Mouse (Mus musculus): ENCODE data around the gene Gm20425.

Gm20425 gene

GRCm38 (mm10) chr9:103225464-103225863 is 4.6 kb downstream of the Gm20425 start:
- DNase-seq (ENCODE audit: low read depth in 2 of 2, low spot score in 2 of 2): peak in 1 of 2 experiments; percentile 23

- DNase-seq (ENCODE audit: low read depth in 2 of 2, low spot score in 2 of 2): no peak
These were observed 5.4 kb downstream of the Gm20425 start for GRCm38 (mm10) chr9:103224721-103225120.

- DNase-seq (ENCODE audit: low read depth in 2 of 2, low spot score in 2 of 2): no peak
These were observed 15.8 kb downstream of the Gm20425 start for GRCm38 (mm10) chr9:103214281-103214680.

DNA sequence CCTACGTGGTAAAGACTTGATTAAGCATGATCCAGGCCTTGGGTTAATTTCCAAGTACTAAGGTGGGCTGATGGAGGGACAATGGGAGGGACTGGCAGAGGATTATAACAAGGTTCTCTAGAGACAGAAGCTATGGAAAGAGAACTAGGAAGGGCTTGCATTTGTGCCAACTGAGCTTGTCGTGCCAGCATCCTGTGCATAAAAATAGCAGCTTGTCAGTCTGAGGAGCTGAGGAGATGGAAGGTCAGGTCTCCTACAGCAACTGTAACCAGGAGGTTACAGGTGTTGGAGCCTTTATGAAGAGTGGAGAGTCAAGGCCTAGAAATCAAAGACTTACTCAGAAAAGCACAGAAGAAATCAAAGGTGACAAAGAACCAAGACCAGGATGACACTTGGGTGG is 16.5 kb downstream of the Gm20425 start:
- no peak for DNase-seq (ENCODE audit: low read depth in 2 of 2, low spot score in 2 of 2)

GRCm38 (mm10) chr9:103212654-103213420 is 17.3 kb downstream of the Gm20425 start:
- no peak for DNase-seq (ENCODE audit: low read depth in 2 of 2, low spot score in 2 of 2)

- no peak for DNase-seq (ENCODE audit: low read depth in 2 of 2, low spot score in 2 of 2)
These were observed 21.2 kb downstream of the Gm20425 start for GRCm38 (mm10) chr9:103208802-103209423.

- peak; percentile 69 to 72 for DNase-seq (ENCODE audit: low read depth in 2 of 2, low spot score in 2 of 2)
These were observed 22.3 kb downstream of the Gm20425 start for GRCm38 (mm10) chr9:103207846-103208245.

- DNase-seq (ENCODE audit: low read depth in 2 of 2, low spot score in 2 of 2): no peak
These were observed 24.3 kb downstream of the Gm20425 start for GRCm38 (mm10) chr9:103205786-103206185.

DNA sequence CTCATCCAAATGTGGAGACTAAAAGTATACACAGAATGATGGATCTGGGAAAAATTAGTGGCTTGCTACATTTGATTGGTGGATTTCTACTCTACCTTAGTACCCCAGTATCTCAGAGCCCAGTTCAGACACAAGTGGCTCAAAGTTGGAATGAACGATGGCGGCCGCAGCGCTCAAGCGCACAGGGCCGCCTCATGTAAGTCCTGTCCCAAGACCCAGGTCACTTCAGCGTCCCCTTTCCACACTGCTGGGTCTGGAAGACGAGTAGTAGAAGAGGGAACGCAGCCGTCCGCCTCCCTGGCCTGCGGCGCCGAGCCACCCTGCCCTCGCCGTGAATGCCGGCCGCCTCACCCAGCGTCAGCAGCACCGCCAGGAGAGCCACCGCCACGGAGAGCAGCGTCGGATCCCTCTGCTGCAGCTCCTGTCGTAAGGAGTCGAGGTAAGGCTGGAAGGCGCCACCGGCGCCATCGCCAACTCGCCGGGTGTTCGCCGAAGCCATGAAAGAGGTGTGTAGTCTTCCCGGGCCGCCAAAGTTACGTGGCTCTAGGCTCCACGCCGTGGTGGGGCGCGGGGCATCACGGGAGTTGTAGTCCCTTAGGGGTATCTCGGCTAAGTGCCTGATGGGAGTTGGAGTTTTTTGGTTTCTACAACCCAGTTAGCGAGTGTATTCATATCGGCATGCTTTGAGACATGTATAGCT is 28.4 kb downstream of the Gm20425 start, which contains the start of gene Srprb:
Gene Srprb (minus strand): TSS at position 577 of the 700 bp plus-strand sequence.
- DNase-seq (ENCODE audit: low read depth in 2 of 2, low spot score in 2 of 2): peak; percentile 87 to 93

DNA sequence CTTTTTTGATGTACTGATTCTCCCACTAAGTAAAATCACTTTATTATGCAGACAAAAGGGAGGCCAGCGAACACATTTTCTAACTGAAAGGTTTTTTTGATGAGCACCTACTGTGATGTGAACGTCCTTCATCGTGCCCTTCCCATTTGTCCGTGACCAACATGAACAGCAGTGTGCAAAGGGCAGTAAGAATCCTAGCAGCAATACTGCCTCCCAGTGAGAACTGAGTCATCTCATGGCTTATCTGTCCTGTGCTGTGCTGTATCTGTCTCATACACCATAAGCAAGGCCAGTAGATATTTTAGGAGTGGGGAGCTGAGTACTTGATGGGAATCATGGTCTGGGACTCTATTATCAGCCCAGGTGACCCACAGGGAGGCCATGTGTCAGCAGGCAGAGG is 41.7 kb downstream of the Gm20425 start:
- no peak for DNase-seq (ENCODE audit: low read depth in 2 of 2, low spot score in 2 of 2)

DNA sequence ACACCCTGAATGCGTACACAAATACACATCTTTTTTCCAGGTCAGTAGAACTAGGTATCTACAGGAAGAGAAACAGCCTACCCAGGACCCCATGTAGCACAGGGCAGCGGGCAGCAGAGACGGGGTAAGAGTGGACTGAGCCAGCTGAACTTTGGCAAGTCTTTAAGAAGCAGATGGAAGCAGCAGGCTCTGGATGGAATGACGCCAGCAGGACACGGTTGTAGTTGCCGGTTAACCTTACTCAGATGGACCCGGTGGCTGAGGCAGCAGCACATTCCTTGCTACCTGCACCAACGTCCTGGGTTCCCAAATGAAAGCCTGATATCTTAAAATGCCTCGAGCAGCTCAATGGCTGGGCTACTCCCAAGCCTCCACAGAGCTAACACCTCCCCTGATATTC is 43.4 kb downstream of the Gm20425 start:
- DNase-seq (ENCODE audit: low read depth in 2 of 2, low spot score in 2 of 2): no peak

- no peak for DNase-seq (ENCODE audit: low read depth in 2 of 2, low spot score in 2 of 2)
These were observed 44.2 kb downstream of the Gm20425 start for GRCm38 (mm10) chr9:103185946-103186345.

DNA sequence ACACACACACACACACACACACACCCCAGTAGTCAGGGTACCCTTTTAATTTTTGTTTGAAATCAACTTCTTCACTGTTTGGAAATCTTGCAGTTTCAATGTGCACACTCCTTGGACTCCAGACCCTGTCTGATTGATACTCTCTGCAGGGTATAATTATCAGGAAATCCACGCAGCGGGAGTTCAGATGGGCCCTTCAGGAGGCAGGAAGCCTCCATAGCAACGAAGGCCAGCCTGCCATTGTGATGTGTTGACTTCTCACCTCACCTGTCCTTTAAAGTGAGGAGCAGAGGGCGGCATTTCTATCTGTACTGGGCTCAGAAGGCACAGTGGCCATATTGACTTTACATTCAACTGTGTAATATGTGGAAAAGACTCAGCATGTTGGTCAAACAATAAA is 45.3 kb downstream of the Gm20425 start:
- DNase-seq (ENCODE audit: low read depth in 2 of 2, low spot score in 2 of 2): no peak

- no peak for DNase-seq (ENCODE audit: low read depth in 2 of 2, low spot score in 2 of 2)
These were observed 48.2 kb downstream of the Gm20425 start for GRCm38 (mm10) chr9:103181886-103182285.

DNA sequence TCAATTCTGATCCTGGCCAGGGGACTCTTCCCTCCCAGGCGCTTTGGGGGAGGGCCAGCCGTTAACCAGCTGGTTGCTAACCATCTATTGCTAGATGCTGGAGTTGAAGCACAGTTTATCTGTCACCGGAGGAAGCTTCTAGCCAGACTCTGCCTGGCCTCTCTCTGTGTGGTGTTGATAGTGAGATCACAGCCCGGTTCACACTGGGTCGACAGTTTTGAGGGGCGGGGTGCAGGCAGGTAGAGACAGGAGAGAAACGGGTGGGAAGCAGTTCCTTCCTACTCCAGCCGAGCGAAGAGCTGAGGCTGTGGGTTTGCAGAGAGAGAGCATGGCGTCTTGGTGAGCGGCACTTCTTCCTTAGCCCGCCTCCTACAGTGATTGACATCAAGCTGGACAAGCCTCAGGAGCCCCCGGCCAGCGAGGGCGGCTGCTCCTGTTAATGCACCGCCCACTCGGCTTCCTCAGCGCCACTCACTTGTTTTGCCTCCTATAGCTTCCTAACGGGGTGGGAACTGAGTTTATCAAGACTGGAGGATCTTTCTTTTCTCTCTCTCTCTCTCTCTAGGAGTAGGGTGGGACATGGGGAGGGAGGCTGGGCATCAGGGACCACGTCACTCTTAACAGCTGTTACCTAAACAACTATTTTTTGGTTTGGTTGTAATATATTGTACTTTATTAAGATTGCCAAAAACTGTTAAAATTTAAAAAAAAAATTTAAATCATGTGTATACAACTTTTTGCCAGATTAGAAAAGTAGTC is 49.1 kb downstream of the Gm20425 start:
- peak; percentile 35 to 39 for DNase-seq (ENCODE audit: low read depth in 2 of 2, low spot score in 2 of 2)

DNA sequence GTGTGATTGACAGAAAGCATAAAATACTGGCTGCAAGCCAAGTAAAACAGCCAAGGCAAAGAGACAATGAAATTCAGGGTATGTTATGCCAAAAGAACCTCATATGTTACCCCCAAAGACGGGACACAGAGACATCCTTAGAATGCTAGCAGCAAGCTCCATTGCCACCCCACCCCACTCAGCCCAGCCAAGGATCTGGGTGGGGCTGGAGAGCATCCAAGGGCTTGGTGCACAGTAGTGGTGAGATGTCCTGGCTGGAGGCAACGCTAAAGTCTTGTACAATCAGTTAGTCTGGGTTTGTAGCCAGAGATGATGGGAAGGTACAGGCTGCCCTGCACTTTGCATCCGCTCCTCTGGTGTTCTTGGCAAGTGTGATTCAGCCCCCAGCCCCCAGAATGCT is 49.8 kb downstream of the Gm20425 start:
- no peak for DNase-seq (ENCODE audit: low read depth in 2 of 2, low spot score in 2 of 2)

- DNase-seq (ENCODE audit: low read depth in 2 of 2, low spot score in 2 of 2): no peak
These were observed 54.4 kb downstream of the Gm20425 start for GRCm38 (mm10) chr9:103175692-103176091.

- no peak for DNase-seq (ENCODE audit: low read depth in 2 of 2, low spot score in 2 of 2)
These were observed 55.2 kb downstream of the Gm20425 start for GRCm38 (mm10) chr9:103174771-103175519.

DNA sequence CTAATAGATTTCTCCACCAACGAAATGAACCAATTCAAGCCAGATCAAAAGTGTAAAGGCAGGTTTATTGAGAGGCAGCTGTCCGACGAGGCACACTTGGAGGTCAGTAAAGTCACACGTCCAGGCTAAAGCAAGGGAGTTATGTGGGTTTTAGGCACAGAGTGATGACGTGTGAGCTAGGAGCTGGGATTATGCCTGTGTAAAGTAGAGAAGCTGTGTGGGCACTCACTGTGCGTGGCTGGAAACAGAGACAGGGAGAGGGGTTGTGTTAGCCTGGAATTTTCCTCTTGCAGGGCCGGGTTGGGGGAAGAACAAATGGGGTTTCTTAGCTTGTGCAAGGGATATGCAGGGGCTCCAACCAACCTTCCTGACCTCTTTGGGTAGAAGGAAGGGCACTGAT is 61.3 kb downstream of the Gm20425 start:
- no peak for DNase-seq (ENCODE audit: low read depth in 2 of 2, low spot score in 2 of 2)

- no peak for DNase-seq (ENCODE audit: low read depth in 2 of 2, low spot score in 2 of 2)
These were observed 62.1 kb downstream of the Gm20425 start for GRCm38 (mm10) chr9:103168046-103168445.

- DNase-seq (ENCODE audit: low read depth in 2 of 2, low spot score in 2 of 2): no peak
These were observed 66.3 kb downstream of the Gm20425 start for GRCm38 (mm10) chr9:103163806-103164205.

Measured in CD8-positive naive resting alpha-beta T cell, adult 2 months (primary cell).